Mouse (Mus musculus): Measurements from ENCODE around the gene Nebl. TPM values are rescaled to one million over a fixed set of nuclear protein-coding genes. Genes with fewer than 3 reads are reported as not detected.
A peak's percentile ranks its signal among the peaks of the same experiment; 100 is the strongest.

The Nebl gene
- total and polyA plus RNA-seq, 3 experiments, result 152 to 335 (median 304) TPM

DNA sequence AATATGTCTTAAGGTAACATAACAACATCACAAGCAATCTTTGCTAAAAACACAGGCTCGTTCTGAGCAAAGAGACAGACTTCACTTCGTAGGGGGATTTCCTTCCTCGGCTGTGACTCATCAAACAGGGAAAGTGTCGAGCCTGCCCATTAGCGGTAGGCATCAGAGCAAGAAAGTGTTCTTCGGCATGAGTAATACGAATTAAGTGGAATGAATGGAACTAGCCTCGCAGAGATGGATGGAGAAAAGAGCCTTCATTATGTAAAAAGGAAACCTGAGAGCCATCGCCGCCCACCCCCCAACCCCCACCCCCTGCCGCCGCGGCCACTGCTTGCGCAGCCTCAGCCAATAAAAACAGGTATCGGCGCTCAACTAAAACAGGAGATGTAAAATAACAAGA is 10.3 kb upstream of the Nebl start:
- no peaks in the 10 kb centered on the region for H3K36me3 ChIP-seq (ENCODE audit: control insufficient read depth, insufficient read depth, low read length)
- H3K4me1 ChIP-seq (ENCODE audit: control insufficient read depth, insufficient read depth, low read length), result peaks cover 1% of the 10 kb centered on the region; the same call in 1 of the 2 replicates
- TF ChIP-seq EP300 (IDR thresholded peaks at IDR 0.05; ENCODE audit: insufficient read depth, low read depth, low read length), result no peak
- no peak for TF ChIP-seq CTCF (IDR thresholded peaks at IDR 0.05)
- TF ChIP-seq POLR2A (IDR thresholded peaks at IDR 0.05; ENCODE audit: insufficient read depth, low read depth, low read length), result no peak
- no peaks in the 10 kb centered on the region for H3K79me2 ChIP-seq (replicated peaks; ENCODE audit: control insufficient read depth, insufficient read depth, low read length)
- no peak overlapping the region for H3K9ac ChIP-seq (ENCODE audit: low read depth, low read length)
- no peak for DNase-seq
- no peak overlapping the region; the same call in 1 of the 2 replicates for H3K27ac ChIP-seq
- intact Hi-C loops (cut with DNase I), result no loop called here
- H3K4me3 ChIP-seq, result peak overlapping the region; percentile 9; the same call in 1 of the 2 replicates
- no peaks in the 10 kb centered on the region for H3K27me3 ChIP-seq (ENCODE audit: control insufficient read depth, insufficient read depth, low read length)
- WGBS, result 16% methylated on average over 16 of the region's 16 CpGs

DNA sequence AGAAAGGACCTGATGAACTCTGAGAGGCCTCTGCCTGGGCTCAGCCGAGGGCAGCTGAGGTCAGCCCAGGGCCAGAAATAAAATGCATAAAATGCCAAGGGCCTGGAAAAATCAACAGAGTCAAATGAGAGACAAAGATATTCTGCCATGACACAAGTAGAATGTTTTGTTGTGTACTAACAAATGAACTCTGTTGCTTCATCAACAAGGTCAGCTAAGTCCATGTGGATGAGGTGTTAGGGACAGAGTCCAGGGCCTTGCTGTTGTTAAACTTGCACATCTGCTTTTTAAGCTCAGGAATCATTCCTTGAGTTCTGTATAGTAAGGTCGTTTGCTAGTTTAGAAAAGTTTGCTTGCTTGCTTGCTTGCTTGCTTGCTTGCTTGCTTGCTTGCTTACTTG is 9.2 kb upstream of the Nebl start:
- Histone ChIP-seq H3K27ac (no peak overlapping the region), H3K79me2 (replicated peaks; ENCODE audit: control insufficient read depth, insufficient read depth, low read length) (no peaks in the 10 kb centered on the region), H3K27me3 (ENCODE audit: control insufficient read depth, insufficient read depth, low read length) (no peaks in the 10 kb centered on the region), H3K9ac (ENCODE audit: low read depth, low read length) (no peak overlapping the region), H3K36me3 (ENCODE audit: control insufficient read depth, insufficient read depth, low read length) (no peaks in the 10 kb centered on the region), H3K4me3 (no peak overlapping the region), H3K4me1 (ENCODE audit: control insufficient read depth, insufficient read depth, low read length) (peaks cover 1% of the 10 kb centered on the region; the same call in 1 of the 2 replicates)
- no peak for DNase-seq
- intact Hi-C loops (cut with DNase I), result no loop called here
- WGBS, result 71% methylated on average over 2 of the region's 2 CpGs
- TF ChIP-seq EP300 (IDR thresholded peaks at IDR 0.05; ENCODE audit: insufficient read depth, low read depth, low read length) (no peak), POLR2A (IDR thresholded peaks at IDR 0.05; ENCODE audit: insufficient read depth, low read depth, low read length) (no peak), CTCF (IDR thresholded peaks at IDR 0.05) (no peak)

GRCm38 (mm10) chr2:17732210-17732609 is 946 bp upstream of the Nebl start:
- Histone ChIP-seq H3K36me3 (ENCODE audit: control insufficient read depth, insufficient read depth, low read length) (no peaks in the 10 kb centered on the region), H3K4me3 (no peak overlapping the region), H3K9ac (ENCODE audit: low read depth, low read length) (no peak overlapping the region), H3K27me3 (ENCODE audit: control insufficient read depth, insufficient read depth, low read length) (peaks cover 11% of the 10 kb centered on the region), H3K79me2 (replicated peaks; ENCODE audit: control insufficient read depth, insufficient read depth, low read length) (no peaks in the 10 kb centered on the region), H3K4me1 (ENCODE audit: control insufficient read depth, insufficient read depth, low read length) (no peaks in the 10 kb centered on the region; the same call in 1 of the 2 replicates), H3K27ac (no peak overlapping the region)
- intact Hi-C loops (cut with DNase I), result no loop called here
- no peak for DNase-seq
- WGBS, result 86% methylated on average over 7 of the region's 7 CpGs
- no peak for TF ChIP-seq CTCF (IDR thresholded peaks at IDR 0.05)
- no peak for TF ChIP-seq EP300 (IDR thresholded peaks at IDR 0.05; ENCODE audit: insufficient read depth, low read depth, low read length)
- no peak for TF ChIP-seq POLR2A (IDR thresholded peaks at IDR 0.05; ENCODE audit: insufficient read depth, low read depth, low read length)

- H3K36me3 ChIP-seq (ENCODE audit: control insufficient read depth, insufficient read depth, low read length), result no peaks in the 10 kb centered on the region
- no peaks in the 10 kb centered on the region for H3K79me2 ChIP-seq (replicated peaks; ENCODE audit: control insufficient read depth, insufficient read depth, low read length)
- no peak overlapping the region for H3K27ac ChIP-seq
- WGBS, result 48% methylated on average over 6 of the region's 6 CpGs
- no peak overlapping the region for H3K9ac ChIP-seq (ENCODE audit: low read depth, low read length)
- H3K4me1 ChIP-seq (ENCODE audit: control insufficient read depth, insufficient read depth, low read length), result no peaks in the 10 kb centered on the region; the same call in 1 of the 2 replicates
- peaks cover 11% of the 10 kb centered on the region for H3K27me3 ChIP-seq (ENCODE audit: control insufficient read depth, insufficient read depth, low read length)
- no peak for DNase-seq
- H3K4me3 ChIP-seq, result no peak overlapping the region
- TF ChIP-seq EP300 (IDR thresholded peaks at IDR 0.05; ENCODE audit: insufficient read depth, low read depth, low read length) (no peak), POLR2A (IDR thresholded peaks at IDR 0.05; ENCODE audit: insufficient read depth, low read depth, low read length) (no peak), CTCF (IDR thresholded peaks at IDR 0.05) (no peak)
- intact Hi-C loops (cut with DNase I), result no loop called here
Observed at GRCm38 (mm10) chr2:17731831-17732200, 552 bp upstream of the Nebl start.

GRCm38 (mm10) chr2:17730648-17730956 is 662 bp downstream of the Nebl start:
- peak overlapping the region; percentile 24; the same call in 1 of the 2 replicates for H3K27ac ChIP-seq
- WGBS, result 2% methylated on average over 20 of the region's 20 CpGs
- DNase-seq, result no peak
- H3K36me3 ChIP-seq (ENCODE audit: control insufficient read depth, insufficient read depth, low read length), result no peaks in the 10 kb centered on the region
- no peaks in the 10 kb centered on the region; the same call in 1 of the 2 replicates for H3K4me1 ChIP-seq (ENCODE audit: control insufficient read depth, insufficient read depth, low read length)
- H3K27me3 ChIP-seq (ENCODE audit: control insufficient read depth, insufficient read depth, low read length), result peaks cover 11% of the 10 kb centered on the region
- H3K4me3 ChIP-seq, result peak overlapping the region; percentile 54
- H3K9ac ChIP-seq (ENCODE audit: low read depth, low read length), result peak overlapping the region; percentile 73
- no peak for TF ChIP-seq POLR2A (IDR thresholded peaks at IDR 0.05; ENCODE audit: insufficient read depth, low read depth, low read length)
- TF ChIP-seq CTCF (IDR thresholded peaks at IDR 0.05), result no peak
- TF ChIP-seq EP300 (IDR thresholded peaks at IDR 0.05; ENCODE audit: insufficient read depth, low read depth, low read length), result no peak
- no peaks in the 10 kb centered on the region for H3K79me2 ChIP-seq (replicated peaks; ENCODE audit: control insufficient read depth, insufficient read depth, low read length)
- intact Hi-C loops (cut with DNase I), result no loop called here

DNA sequence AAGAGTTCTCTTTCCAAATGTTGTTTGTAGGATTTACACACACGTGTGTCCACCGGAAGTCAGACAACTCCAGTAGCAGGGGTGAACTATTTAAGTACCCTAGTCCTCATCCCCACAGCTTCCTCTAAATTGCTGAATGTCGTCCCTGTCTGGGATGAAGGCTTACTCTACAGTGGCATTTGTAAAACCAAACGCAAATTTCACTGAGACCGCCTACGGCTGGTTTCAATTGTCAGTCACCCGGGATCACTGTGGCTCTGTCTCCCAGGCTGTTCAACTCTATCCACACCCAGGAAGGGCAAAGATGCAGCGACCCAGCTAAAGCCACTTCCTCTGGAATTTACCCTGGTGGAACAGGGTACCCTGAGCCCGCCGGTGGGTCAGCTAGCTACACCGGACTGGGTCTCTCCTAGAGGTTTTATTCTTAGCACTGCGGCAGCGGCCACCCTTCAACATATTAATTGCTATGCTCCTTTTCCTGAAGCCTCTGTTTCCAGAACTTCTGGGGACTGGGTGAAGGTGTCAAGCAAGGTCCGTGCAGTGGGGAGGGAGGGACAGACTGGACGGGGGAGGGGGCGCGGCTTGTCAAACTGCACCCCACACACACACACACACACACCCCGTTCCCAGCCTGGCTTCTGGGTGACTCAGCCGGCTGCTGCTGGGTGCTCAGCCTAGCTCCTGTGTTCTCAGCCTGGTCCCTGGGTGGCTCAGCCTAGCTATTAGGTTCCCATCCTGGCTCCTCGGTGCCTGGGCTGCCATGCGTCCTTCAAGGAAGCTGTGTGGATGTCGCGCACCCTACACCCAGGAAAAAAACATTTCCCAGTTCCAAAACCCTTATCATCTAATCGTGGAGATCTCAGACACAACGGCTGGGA is 1.3 kb downstream of the Nebl start:
- DNase-seq, result no peak
- Histone ChIP-seq H3K4me3 (peak overlapping the region; percentile 54), H3K9ac (ENCODE audit: low read depth, low read length) (no peak overlapping the region; the same call in 1 of the 2 replicates), H3K27me3 (ENCODE audit: control insufficient read depth, insufficient read depth, low read length) (peaks cover 11% of the 10 kb centered on the region), H3K27ac (no peak overlapping the region), H3K79me2 (replicated peaks; ENCODE audit: control insufficient read depth, insufficient read depth, low read length) (no peaks in the 10 kb centered on the region), H3K4me1 (ENCODE audit: control insufficient read depth, insufficient read depth, low read length) (no peaks in the 10 kb centered on the region; the same call in 1 of the 2 replicates), H3K36me3 (ENCODE audit: control insufficient read depth, insufficient read depth, low read length) (no peaks in the 10 kb centered on the region)
- intact Hi-C loops (cut with DNase I), result no loop called here
- WGBS, result 14% methylated on average over 25 of the region's 25 CpGs
- TF ChIP-seq POLR2A (IDR thresholded peaks at IDR 0.05; ENCODE audit: insufficient read depth, low read depth, low read length) (no peak), CTCF (IDR thresholded peaks at IDR 0.05) (no peak), EP300 (IDR thresholded peaks at IDR 0.05; ENCODE audit: insufficient read depth, low read depth, low read length) (no peak)

Data from heart, adult 2 months (tissue).